Mouse (Mus musculus): ENCODE data around the gene Lrrc4c.

DNA sequence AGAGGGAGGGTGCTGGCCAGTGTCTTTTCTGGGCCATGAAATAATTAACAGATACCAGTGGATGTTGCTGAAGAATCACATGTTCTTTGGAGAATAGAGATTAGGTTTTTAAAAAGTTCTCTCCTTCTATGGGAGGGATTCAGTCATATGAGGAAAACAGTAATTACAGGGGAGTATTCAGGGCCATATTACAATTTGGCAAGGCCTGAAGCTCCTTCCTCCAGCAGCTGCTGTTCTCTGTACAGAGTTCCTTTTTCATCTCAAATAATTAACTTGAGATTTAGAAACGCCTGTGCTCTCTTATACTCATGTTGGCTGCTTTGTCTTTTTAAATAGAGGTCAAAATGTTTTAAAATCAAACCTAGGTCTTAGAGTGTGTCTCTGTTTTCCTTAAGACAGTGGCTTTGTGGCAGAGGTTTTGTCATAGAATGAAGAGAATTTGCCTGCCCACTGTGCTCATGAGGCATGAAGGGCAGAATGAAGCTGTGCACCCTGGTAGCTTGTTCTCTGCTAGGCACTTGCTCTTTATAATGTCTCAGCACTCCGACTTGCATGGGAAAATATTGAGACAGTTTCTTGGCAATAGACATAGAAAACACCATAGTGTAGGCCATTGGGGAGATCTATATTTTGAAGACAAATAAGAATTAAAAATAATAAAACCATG, 1206.4 kb downstream of the Lrrc4c start:
- TF ChIP-seq CTCF (IDR thresholded peaks at IDR 0.05; ENCODE audit: insufficient read depth, low read length): no peak
- no peak for TF ChIP-seq POLR2A (IDR thresholded peaks at IDR 0.05; ENCODE audit: borderline replicate concordance, extremely low read depth, low read depth, low read length)
